Mouse (Mus musculus) hindbrain, embryonic 10.5 days (tissue): ENCODE data around the gene AC124108.1. TPM values are rescaled to one million over a fixed set of nuclear protein-coding genes. Genes with fewer than 3 reads are reported as not detected.

ENCODE experiments used
- DNase-seq: peaks from one replicate; pipeline ENCODE4 v3.0.0-alpha.2; 2017; ENCODE audit warnings: low spot score
- H3K27ac ChIP-seq: fragments of 300-500 bp; sonication (generic); 2 replicates; pipeline ENCODE4 v1.5.1; 2016; ENCODE audit warnings: mild to moderate bottlenecking, moderate library complexity
- H3K27me3 ChIP-seq: fragments of 300-500 bp; sonication (generic); 2 replicates; pipeline ENCODE4 v1.6.1; 2016; ENCODE audit warnings: mild to moderate bottlenecking; ENCODE audit not compliant: poor library complexity, insufficient read depth, severe bottlenecking
- H3K36me3 ChIP-seq: fragments of 300-500 bp; sonication (generic); 2 replicates; pipeline ENCODE4 v1.6.1; 2016; ENCODE audit warnings: mild to moderate bottlenecking, moderate library complexity
- H3K4me1 ChIP-seq: fragments of 300-500 bp; sonication (generic); replicated peaks from 2 replicates; pipeline ENCODE4 v1.6.1; 2016; ENCODE audit warnings: mild to moderate bottlenecking
- H3K4me3 ChIP-seq: fragments of 300-500 bp; sonication (generic); 2 replicates; pipeline ENCODE4 v1.5.1; 2016; ENCODE audit warnings: mild to moderate bottlenecking, moderate library complexity
- H3K9me3 ChIP-seq: fragments of 300-500 bp; sonication (generic); 2 replicates; pipeline ENCODE4 v1.6.1; 2016; ENCODE audit warnings: mild to moderate bottlenecking, moderate library complexity
- WGBS: fragments of 180-500 bp; shearing (Covaris S2); methylation state at CpG from one replicate; pipeline ENCODE4 v1.1.7; 2016; 5-methylcytosine and 5-hydroxymethylcytosine counted together
- microRNA counts: library from miRNA; unstranded; fragments of <30 nt; microRNA quantifications from one replicate; lab custom pipeline; 2017
- polyA plus RNA-seq: library from polyadenylated mRNA; unstranded; fragments of >200 nt; fragmentation: Nextera tagmentation; extraction: Ambion mirVana; gene quantifications from 2 replicates; pipeline ENCODE4 v1.2.1, GENCODE M21; 2016

The AC124108.1 gene
- polyA plus RNA-seq, 1 experiment from 2014 or later: 2.8 TPM

DNA sequence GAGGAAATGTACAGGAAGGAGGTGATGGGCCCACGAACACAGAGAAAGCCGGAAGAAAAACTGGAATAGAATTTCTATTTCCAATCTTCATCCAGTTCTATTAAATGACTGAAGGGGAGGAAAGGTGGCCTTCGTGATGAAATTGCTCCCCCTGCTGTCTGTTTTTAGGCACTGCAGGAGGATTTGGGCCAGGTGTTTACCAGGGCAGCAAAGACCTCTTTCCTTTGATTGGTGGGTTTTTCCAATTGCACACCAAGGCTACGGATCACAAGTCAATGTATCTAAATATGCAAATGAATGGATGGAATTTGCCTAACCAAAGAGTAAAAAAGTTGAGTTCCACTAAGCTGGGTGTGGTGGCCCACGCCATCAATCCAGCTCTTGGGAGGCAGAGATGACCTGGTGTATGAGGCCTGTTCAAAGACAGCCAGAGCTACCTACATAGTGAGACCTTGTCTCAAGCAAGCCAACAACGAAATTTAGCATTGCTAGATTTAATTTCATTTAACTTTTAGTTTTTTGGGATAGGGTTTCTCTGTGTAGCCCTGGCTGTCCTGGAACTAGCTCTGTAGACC lies 46.4 kb downstream of the AC124108.1 start:
- H3K27me3 ChIP-seq: peaks cover 15% of the 10 kb centered on the region
- H3K36me3 ChIP-seq: no peaks in the 10 kb centered on the region
- peak; percentile 61 for DNase-seq
- no peak overlapping the region for H3K27ac ChIP-seq
- H3K9me3 ChIP-seq: no peaks in the 10 kb centered on the region
- WGBS: 24% methylated on average over 6 of the region's 6 CpGs
- H3K4me1 ChIP-seq: no peaks in the 10 kb centered on the region
- H3K4me3 ChIP-seq: no peak overlapping the region

GRCm38 (mm10) chr1:132245010-132245409 lies 53.8 kb downstream of the AC124108.1 start:
- Histone ChIP-seq H3K27ac (no peak overlapping the region; the same call in 1 of the 2 replicates), H3K4me1 (no peaks in the 10 kb centered on the region), H3K27me3 (0 out of 2 replicates have a peak, but pooled peaks cover 3% of the 10 kb centered on the region), H3K36me3 (no peaks in the 10 kb centered on the region), H3K4me3 (no peak overlapping the region), H3K9me3 (no peaks in the 10 kb centered on the region)
- WGBS: 79% methylated on average over 5 of the region's 5 CpGs
- no peak for DNase-seq

DNA sequence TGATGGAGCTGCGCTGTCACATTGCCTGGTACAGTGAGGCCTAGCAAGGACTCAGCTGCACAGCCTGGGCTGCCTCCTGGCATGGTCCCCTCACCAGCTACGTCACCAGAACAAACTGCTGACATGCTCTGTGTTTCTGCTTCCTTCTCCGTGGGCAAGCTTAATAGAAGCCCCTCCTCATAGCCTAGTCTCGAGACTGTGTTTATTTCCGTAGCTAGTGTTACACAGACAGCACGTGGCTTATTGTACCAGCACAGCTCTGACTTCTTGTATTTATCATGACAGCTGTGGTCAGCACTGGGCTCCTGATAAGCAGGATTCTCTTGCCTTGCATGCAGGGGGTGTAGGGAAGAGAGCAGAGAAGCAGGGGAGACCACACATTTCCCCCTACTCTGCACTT lies 54.9 kb downstream of the AC124108.1 start:
- H3K36me3 ChIP-seq: no peaks in the 10 kb centered on the region
- WGBS: 76% methylated on average over 6 of the region's 6 CpGs
- no peaks in the 10 kb centered on the region for H3K4me1 ChIP-seq

DNA sequence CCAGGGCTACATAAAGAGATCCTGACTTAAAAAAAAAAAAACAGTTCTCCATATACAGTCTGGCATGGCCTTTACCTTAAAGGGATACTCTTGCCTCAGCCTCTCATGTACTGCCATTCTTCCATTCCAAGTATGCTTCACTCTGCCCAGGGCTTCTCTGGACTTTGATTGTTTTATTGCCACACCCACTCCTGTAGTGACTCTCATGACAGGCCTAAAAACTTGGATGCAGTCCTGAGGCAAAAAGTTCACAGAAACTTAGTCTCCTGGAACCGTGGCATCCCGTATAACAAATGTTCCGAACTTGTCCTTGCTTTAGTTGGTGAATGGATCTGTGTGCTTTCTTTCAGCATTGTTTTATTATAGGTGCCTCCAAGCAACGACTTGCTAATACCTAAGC lies 55.4 kb downstream of the AC124108.1 start:
- 0 out of 2 replicates have a peak, but pooled peaks cover 3% of the 10 kb centered on the region for H3K27me3 ChIP-seq
- H3K9me3 ChIP-seq: no peaks in the 10 kb centered on the region
- H3K4me3 ChIP-seq: no peak overlapping the region
- no peaks in the 10 kb centered on the region for H3K4me1 ChIP-seq
- WGBS: 92% methylated on average over 4 of the region's 4 CpGs
- no peak for DNase-seq
- H3K27ac ChIP-seq: no peak overlapping the region
- no peaks in the 10 kb centered on the region for H3K36me3 ChIP-seq

More for the DNA sequence above, 54.9 kb downstream of the AC124108.1 start:
- Histone ChIP-seq H3K9me3 (no peaks in the 10 kb centered on the region), H3K4me3 (no peak overlapping the region), H3K27me3 (0 out of 2 replicates have a peak, but pooled peaks cover 3% of the 10 kb centered on the region), H3K27ac (no peak overlapping the region)
- DNase-seq: no peak

GRCm38 (mm10) chr1:132254467-132254866 lies 63.2 kb downstream of the AC124108.1 start:
- Histone ChIP-seq H3K4me1 (peaks cover 4% of the 10 kb centered on the region; the same call in 1 of the 2 replicates), H3K27me3 (no peaks in the 10 kb centered on the region), H3K27ac (no peak overlapping the region), H3K4me3 (no peak overlapping the region), H3K9me3 (no peaks in the 10 kb centered on the region), H3K36me3 (no peaks in the 10 kb centered on the region)
- WGBS: 83% methylated on average over 6 of the region's 6 CpGs
- no peak for DNase-seq

MicroRNAs within 50 kb of the gene (microRNA counts, 519-probe panel; counts per million panel counts)
- microRNA mmu-miR-135b (lab: Ali Mortazavi, UCI): 3,766 counts per million, percentile 87 among the panel's probes with 10 or more counts

Other genes starting within 250 kb of the AC124108.1 start
- gene Slc45a3, start 228.5 kb upstream of the AC124108.1 start, polyA plus RNA-seq: 10.9 and 19.2 TPM in 2 replicates
- gene Elk4, start 183.8 kb upstream of the AC124108.1 start, polyA plus RNA-seq: 12.9 and 13.2 TPM in 2 replicates
- gene Mfsd4a, start 123.4 kb upstream of the AC124108.1 start, polyA plus RNA-seq: 10.7 and 12.2 TPM in 2 replicates
- gene Cdk18, start 51.8 kb upstream of the AC124108.1 start, polyA plus RNA-seq: 2.1 and 2.2 TPM in 2 replicates
- gene Lemd1, start within 50 bp of the AC124108.1 start, polyA plus RNA-seq: 2.6 and 7.7 TPM in 2 replicates
- gene Gm10188, start 38.3 kb downstream of the AC124108.1 start, polyA plus RNA-seq: 0.24 and 0.31 TPM in 2 replicates
- 1.0 and 3.5 TPM in 2 replicates for gene Klhdc8a, start 107.2 kb downstream of the AC124108.1 start, polyA plus RNA-seq
- 42.3 and 44.4 TPM in 2 replicates for gene Nuak2, start 124.7 kb downstream of the AC124108.1 start, polyA plus RNA-seq
- gene Tmcc2, start 199.8 kb downstream of the AC124108.1 start, polyA plus RNA-seq: 15.1 and 18.7 TPM in 2 replicates
- 10.6 and 12.3 TPM in 2 replicates for gene Dstyk, start 226.1 kb downstream of the AC124108.1 start, polyA plus RNA-seq